Mouse (Mus musculus) liver, postnatal 0 days (tissue): ENCODE data around the gene Chpf. TPM values are rescaled to one million over a fixed set of nuclear protein-coding genes. Genes with fewer than 3 reads are reported as not detected.

Source experiments
- ATAC-seq: fragments of 200-750 bp; cut with Nextera tagmentation; 2 replicates; pipeline ENCODE4 v1.8.0; 2017; ENCODE audit warnings: mild to moderate bottlenecking, moderate library complexity
- DNase-seq: peaks from one replicate; pipeline ENCODE4 v3.0.0-alpha.2; 2016
- H3K27ac ChIP-seq: fragments of 300-500 bp; sonication (generic); 2 replicates; pipeline ENCODE4 v1.5.1; 2014; ENCODE audit warnings: antibody characterized with exemption, moderate library complexity, mild to moderate bottlenecking, low read depth
- H3K27me3 ChIP-seq: fragments of 300-500 bp; sonication (generic); 2 replicates; pipeline ENCODE4 v1.6.1; 2014; ENCODE audit warnings: low read length, control low read depth, mixed read lengths; ENCODE audit not compliant: insufficient read depth
- H3K36me3 ChIP-seq: fragments of 300-500 bp; sonication (generic); replicated peaks from 2 replicates; pipeline ENCODE4 v1.6.1; 2014; ENCODE audit warnings: mild to moderate bottlenecking, control low read depth, low read length, moderate library complexity, mixed read lengths; ENCODE audit not compliant: insufficient read depth
- H3K4me1 ChIP-seq: fragments of 300-500 bp; sonication (generic); 2 replicates; pipeline ENCODE4 v1.6.1; 2014; ENCODE audit warnings: antibody characterized with exemption, mild to moderate bottlenecking, control low read depth; ENCODE audit not compliant: insufficient read depth
- H3K4me2 ChIP-seq: fragments of 300-500 bp; sonication (generic); 2 replicates; pipeline ENCODE4 v1.6.1; 2014; ENCODE audit warnings: low read depth, mild to moderate bottlenecking, low read length, moderate library complexity, mixed read lengths
- H3K4me3 ChIP-seq: fragments of 300-500 bp; sonication (generic); 2 replicates; pipeline ENCODE4 v1.5.1; 2014; ENCODE audit warnings: low read depth, low read length
- H3K9ac ChIP-seq: fragments of 300-500 bp; sonication (generic); replicated peaks from 2 replicates; pipeline ENCODE4 v1.6.1; 2014; ENCODE audit warnings: mild to moderate bottlenecking, moderate library complexity
- H3K9me3 ChIP-seq: fragments of 300-500 bp; sonication (generic); 2 replicates; pipeline ENCODE4 v1.6.1; 2016; ENCODE audit warnings: mild to moderate bottlenecking, control low read depth, low read length, mixed read lengths
- CTCF ChIP-seq: sonication (generic); IDR thresholded peaks from 2 replicates; pipeline ENCODE4 v1.5.1; 2016; ENCODE audit warnings: antibody characterized with exemption, low read depth
- EP300 ChIP-seq: IDR thresholded peaks from 2 replicates; pipeline ENCODE4 v1.6.1; 2016; ENCODE audit warnings: antibody characterized with exemption, low read depth, mild to moderate bottlenecking
- WGBS: fragments of 180-500 bp; shearing (Covaris S2); extraction: QIAGEN DNeasy Blood & Tissue Kit; methylation state at CpG from one replicate; pipeline ENCODE4 v1.1.7; 2014; ENCODE audit not compliant: insufficient replicate concordance; 5-methylcytosine and 5-hydroxymethylcytosine counted together
- polyA plus RNA-seq: library from polyadenylated mRNA; unstranded; fragments of >200 nt; fragmentation: Nextera tagmentation; extraction: Ambion mirVana; gene quantifications from 2 replicates; pipeline ENCODE4 v1.2.1, GENCODE M21; 2015

Chpf gene
- polyA plus RNA-seq, 1 experiment from 2014 or later, result 3.3 TPM

DNA sequence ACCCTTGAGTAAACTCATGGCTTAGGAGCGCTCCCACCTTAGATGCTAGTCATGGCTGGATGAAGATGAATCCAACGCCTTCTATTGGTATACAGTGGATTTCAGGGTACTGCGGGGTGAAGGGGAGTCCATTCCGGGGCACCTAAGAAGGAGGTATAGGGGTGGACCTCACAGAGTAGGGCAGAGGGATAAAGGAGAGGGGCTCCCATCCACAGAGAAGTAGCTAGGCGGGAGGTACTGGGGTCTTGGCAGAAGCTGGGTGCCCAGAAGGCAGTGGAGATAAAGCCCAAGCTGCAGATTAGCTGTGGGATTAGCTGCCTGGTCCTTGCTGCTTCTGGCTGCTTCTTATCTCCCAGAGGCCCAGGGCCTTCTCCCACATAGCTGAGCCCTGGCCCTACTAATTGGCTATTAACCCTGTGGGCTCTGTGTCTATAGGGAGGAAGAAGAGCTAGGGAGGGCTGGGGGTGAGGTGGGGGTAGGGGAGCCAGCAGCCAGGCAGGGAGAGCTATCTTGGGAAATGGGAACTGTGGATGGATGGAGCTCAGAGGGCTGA lies 15.4 kb downstream of the Chpf start:
- no peak; the same call in 1 of the 2 replicates for TF ChIP-seq EP300
- no peak for TF ChIP-seq CTCF
- no peaks in the 10 kb centered on the region for H3K9me3 ChIP-seq
- no peak overlapping the region for H3K4me3 ChIP-seq
- no peak for DNase-seq
- H3K27ac ChIP-seq, result no peak overlapping the region
- WGBS, result 51% methylated on average over 5 of the region's 5 CpGs
- peak overlapping the region; percentile 30; the same call in 1 of the 2 replicates for H3K9ac ChIP-seq
- peak overlapping the region; percentile 3; the same call in 1 of the 2 replicates for H3K4me2 ChIP-seq
- H3K4me1 ChIP-seq, result 0 out of 2 replicates have a peak, but pooled peaks cover 10% of the 10 kb centered on the region
- peaks cover 41% of the 10 kb centered on the region for H3K27me3 ChIP-seq
- H3K36me3 ChIP-seq, result no peaks in the 10 kb centered on the region
- ATAC-seq, result peak; percentile 51

DNA sequence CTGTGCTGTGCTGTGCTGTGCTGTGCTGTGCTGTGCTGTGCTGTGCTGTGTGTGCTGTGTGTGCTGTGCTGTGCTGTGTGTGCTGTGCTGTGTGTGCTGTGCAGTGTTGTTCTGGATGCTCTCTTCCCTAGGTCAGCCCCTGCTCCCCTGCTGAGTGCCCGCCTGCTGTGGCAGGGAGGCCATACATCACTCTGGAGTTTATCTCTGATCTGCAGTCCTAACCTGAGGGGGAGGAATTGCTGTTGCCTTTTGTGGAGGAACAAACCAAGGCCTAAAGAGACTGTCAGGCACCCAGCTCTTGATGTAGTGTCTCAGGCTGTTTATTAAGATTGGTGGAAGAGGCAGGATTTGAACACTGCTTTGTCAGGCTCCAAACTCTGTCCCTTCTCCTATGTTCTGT lies 16.5 kb downstream of the Chpf start:
- Histone ChIP-seq H3K9me3 (no peaks in the 10 kb centered on the region), H3K9ac (no peak overlapping the region), H3K4me1 (peaks cover 19% of the 10 kb centered on the region), H3K4me2 (no peak overlapping the region), H3K36me3 (no peaks in the 10 kb centered on the region), H3K27me3 (peaks cover 41% of the 10 kb centered on the region), H3K4me3 (no peak overlapping the region), H3K27ac (no peak overlapping the region)
- peak; percentile 28; the same call in 1 of the 2 replicates for ATAC-seq
- WGBS, result 38% methylated on average over 1 of the region's 1 CpGs
- TF ChIP-seq CTCF (no peak), EP300 (no peak)
- DNase-seq, result no peak

DNA sequence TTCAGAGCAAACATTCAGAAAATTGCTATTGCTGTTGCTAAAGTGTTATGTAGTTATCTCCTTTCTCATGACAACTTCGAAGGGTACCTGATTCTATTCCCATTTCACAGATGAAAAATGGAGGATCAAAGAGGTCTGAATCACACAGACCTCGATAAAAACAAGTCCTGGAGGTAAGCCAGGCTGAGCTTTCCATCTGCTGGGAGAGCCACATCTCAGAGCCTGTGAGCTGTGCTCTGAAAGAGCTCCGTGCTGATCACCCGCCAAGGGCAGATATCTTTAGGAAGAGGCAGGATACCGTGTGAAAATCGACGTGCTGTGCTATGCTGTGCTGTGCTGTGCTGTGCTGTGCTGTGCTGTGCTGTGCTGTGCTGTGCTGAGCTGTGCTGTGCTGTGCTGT lies 18.8 kb downstream of the Chpf start:
- Histone ChIP-seq H3K4me1 (peaks cover 19% of the 10 kb centered on the region), H3K36me3 (no peaks in the 10 kb centered on the region), H3K27ac (no peak overlapping the region), H3K9me3 (no peaks in the 10 kb centered on the region), H3K4me2 (no peak overlapping the region), H3K9ac (no peak overlapping the region), H3K4me3 (no peak overlapping the region), H3K27me3 (peaks cover 51% of the 10 kb centered on the region)
- WGBS, result 49% methylated on average over 7 of the region's 7 CpGs
- no peak for TF ChIP-seq CTCF
- no peak for ATAC-seq
- no peak for DNase-seq

DNA sequence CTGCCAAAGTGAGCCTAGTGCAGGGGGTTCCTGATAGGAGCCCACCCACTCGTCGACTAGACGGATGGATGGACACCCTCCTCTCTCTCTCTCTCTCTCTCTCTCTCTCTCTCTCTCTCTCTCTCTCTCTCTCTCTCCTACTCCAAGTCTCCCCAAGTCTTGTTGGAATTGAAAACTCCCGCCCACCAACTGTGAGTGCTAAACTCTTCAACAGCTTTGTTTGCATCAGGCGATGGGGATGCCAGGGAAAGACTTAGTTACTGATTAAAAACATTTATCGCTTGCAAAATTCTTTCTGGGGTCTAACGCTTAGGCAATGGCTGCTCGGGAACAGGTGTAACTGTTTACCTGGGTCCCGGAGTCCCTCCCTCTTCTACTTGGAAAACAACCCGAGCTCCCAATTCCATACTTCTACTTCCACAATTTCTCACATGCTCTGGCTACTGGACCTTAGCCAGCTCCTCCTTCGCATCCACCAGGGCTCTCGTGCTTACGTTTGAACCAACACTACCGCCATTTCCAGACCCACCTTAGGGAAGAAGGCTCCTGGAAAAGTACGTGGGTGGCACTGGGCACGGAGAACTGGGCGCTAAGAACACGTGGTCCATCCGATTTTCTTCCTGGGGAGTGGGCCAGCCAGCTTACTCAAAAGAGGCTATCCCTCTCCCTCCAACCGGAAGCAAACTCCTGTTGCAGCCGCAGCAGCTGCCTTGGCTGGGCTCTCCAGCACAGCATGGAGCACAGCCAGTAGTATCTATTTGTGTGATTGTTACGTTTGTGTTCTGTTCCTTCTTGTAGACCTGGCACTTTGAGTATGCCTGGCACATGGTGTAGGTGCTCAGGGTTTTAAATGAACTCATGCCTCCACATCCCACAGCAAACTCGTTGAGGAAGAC lies 20.1 kb downstream of the Chpf start:
- no peak overlapping the region for H3K27ac ChIP-seq
- TF ChIP-seq CTCF, result no peak
- WGBS, result 13% methylated on average over 23 of the region's 23 CpGs
- H3K4me1 ChIP-seq, result peaks cover 13% of the 10 kb centered on the region
- H3K9me3 ChIP-seq, result no peaks in the 10 kb centered on the region
- H3K27me3 ChIP-seq, result peaks cover 55% of the 10 kb centered on the region
- H3K9ac ChIP-seq, result 0 out of 2 replicates have a peak overlapping the region, but pooled peaks have one; percentile 0
- H3K36me3 ChIP-seq, result no peaks in the 10 kb centered on the region
- ATAC-seq (peak; percentile 58), DNase-seq (no peak)
- peak overlapping the region; percentile 22 for H3K4me3 ChIP-seq
- peak overlapping the region; percentile 59 for H3K4me2 ChIP-seq

DNA sequence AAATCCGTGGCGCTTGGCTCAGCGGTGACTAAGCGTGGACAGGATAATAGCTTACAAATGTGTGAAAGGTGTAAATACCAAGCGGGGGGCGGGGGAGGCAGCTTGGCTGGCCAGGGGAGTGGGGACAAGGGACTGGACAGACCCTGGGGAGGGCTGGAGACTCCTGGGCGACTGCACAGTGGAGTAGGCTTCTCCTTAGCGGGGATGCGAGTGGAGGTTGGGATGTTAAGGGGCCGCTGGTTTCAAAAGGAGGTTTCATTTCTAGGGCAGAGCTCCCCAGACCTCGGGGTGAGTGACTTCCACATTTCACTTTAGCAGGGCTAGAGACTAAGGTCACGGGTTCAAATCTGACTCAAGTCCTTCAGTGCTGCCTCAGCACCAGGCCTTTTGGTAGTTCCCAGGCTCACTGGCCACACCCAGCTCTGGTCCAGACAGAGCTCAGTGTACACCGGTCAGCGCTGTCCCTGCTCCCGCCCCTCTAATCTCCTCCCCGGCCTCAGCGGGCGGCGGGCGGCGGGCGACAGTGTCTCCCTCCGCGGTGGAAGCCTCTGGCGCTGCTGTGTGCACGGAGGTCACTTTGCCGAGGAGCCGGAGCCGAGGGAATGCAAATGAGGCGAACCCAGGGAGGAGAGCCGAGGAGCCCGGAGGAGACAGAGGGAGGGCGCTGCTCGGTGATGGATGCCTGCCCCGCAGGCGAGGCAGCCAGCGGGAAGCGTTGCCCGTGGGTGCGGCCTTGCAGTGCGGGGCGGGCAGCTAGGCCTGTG lies 20.9 kb downstream of the Chpf start:
- H3K4me2 ChIP-seq, result peak overlapping the region; percentile 59
- WGBS, result 3% methylated on average over 42 of the region's 42 CpGs
- no peak for DNase-seq
- H3K36me3 ChIP-seq, result no peaks in the 10 kb centered on the region
- H3K9ac ChIP-seq, result no peak overlapping the region; the same call in 1 of the 2 replicates
- peak; percentile 37 for ATAC-seq
- TF ChIP-seq EP300, result no peak
- no peak for TF ChIP-seq CTCF
- H3K4me3 ChIP-seq, result peak overlapping the region; percentile 22
- H3K4me1 ChIP-seq, result peaks cover 9% of the 10 kb centered on the region
- H3K27ac ChIP-seq, result no peak overlapping the region
- no peaks in the 10 kb centered on the region for H3K9me3 ChIP-seq
- peaks cover 59% of the 10 kb centered on the region for H3K27me3 ChIP-seq

DNA sequence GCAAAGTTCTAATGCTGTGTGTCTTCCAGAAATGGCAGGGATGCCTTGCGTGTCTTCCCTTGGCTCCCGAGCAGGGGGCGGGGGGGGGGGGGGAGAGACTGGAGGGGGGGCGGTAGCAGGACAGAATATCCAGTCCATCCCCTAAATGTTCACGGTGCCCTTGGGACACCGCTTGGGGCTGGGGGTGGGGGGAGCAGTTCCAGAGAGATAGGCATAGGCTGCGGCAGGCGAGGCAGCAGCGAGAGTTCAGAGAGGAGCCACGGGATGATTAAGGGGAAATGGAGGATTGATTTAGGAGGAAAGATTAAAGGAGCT lies 21.4 kb downstream of the Chpf start:
- Histone ChIP-seq H3K9ac (no peak overlapping the region), H3K27me3 (peaks cover 63% of the 10 kb centered on the region), H3K36me3 (no peaks in the 10 kb centered on the region), H3K4me3 (no peak overlapping the region), H3K27ac (no peak overlapping the region), H3K4me2 (0 out of 2 replicates have a peak overlapping the region, but pooled peaks have one; percentile 59), H3K4me1 (peaks cover 8% of the 10 kb centered on the region), H3K9me3 (no peaks in the 10 kb centered on the region)
- DNase-seq (no peak), ATAC-seq (no peak)
- TF ChIP-seq EP300 (no peak), CTCF (no peak)
- WGBS, result 6% methylated on average over 7 of the region's 10 CpGs
